Mouse (Mus musculus) lung, postnatal 10 days (tissue): ENCODE measurements around the gene Lypd6.

ENCODE experiments used
- DNase-seq: peaks from one replicate; pipeline ENCODE4 v3.0.0; 2021

The Lypd6 gene

GRCm38 (mm10) chr2:50066246-50066967, at the start of gene Lypd6:
Gene Lypd6 (plus strand): TSS chr2:50066429.
- peak; percentile 62 for DNase-seq

GRCm38 (mm10) chr2:50019477-50019876, 46.8 kb upstream of the Lypd6 start:
- no peak for DNase-seq

- no peak for DNase-seq
Measured at GRCm38 (mm10) chr2:50025549-50025948, 40.7 kb upstream of the Lypd6 start.

GRCm38 (mm10) chr2:50028930-50029329, 37.3 kb upstream of the Lypd6 start:
- no peak for DNase-seq

- DNase-seq = no peak
Measured at GRCm38 (mm10) chr2:50044170-50044870, 21.9 kb upstream of the Lypd6 start.

- DNase-seq = no peak
Measured at GRCm38 (mm10) chr2:50044871-50045470, 21.3 kb upstream of the Lypd6 start.

- DNase-seq = no peak
Measured at GRCm38 (mm10) chr2:50045841-50046240, 20.4 kb upstream of the Lypd6 start.

- no peak for DNase-seq
Measured at GRCm38 (mm10) chr2:50048442-50048841, 17.8 kb upstream of the Lypd6 start.

- DNase-seq = no peak
Measured at GRCm38 (mm10) chr2:50053893-50054292, 12.3 kb upstream of the Lypd6 start.

- no peak for DNase-seq
Measured at GRCm38 (mm10) chr2:50065902-50066245, 355 bp upstream of the Lypd6 start.

- DNase-seq = no peak
Measured at GRCm38 (mm10) chr2:50066968-50067315, 713 bp downstream of the Lypd6 start.

GRCm38 (mm10) chr2:50069571-50070295, 3.5 kb downstream of the Lypd6 start:
- no peak for DNase-seq

- no peak for DNase-seq
Measured at GRCm38 (mm10) chr2:50072158-50072557, 5.9 kb downstream of the Lypd6 start.

- DNase-seq = no peak
Measured at GRCm38 (mm10) chr2:50084746-50085145, 18.5 kb downstream of the Lypd6 start.

GRCm38 (mm10) chr2:50087761-50088160, 21.5 kb downstream of the Lypd6 start:
- no peak for DNase-seq

GRCm38 (mm10) chr2:50096336-50096735, 30.1 kb downstream of the Lypd6 start:
- no peak for DNase-seq

GRCm38 (mm10) chr2:50100364-50101151, 34.3 kb downstream of the Lypd6 start:
- DNase-seq = peak; percentile 11

GRCm38 (mm10) chr2:50101152-50101450, 34.9 kb downstream of the Lypd6 start:
- no peak for DNase-seq

- DNase-seq = no peak
Measured at GRCm38 (mm10) chr2:50103850-50104503, 37.7 kb downstream of the Lypd6 start.

- no peak for DNase-seq
Measured at GRCm38 (mm10) chr2:50105590-50105989, 39.4 kb downstream of the Lypd6 start.

GRCm38 (mm10) chr2:50105992-50106391, 39.8 kb downstream of the Lypd6 start:
- DNase-seq = no peak

GRCm38 (mm10) chr2:50106879-50107278, 40.6 kb downstream of the Lypd6 start:
- no peak for DNase-seq
